Mouse (Mus musculus): Measurements from ENCODE around the gene Aqp1. TPM values are rescaled to one million over a fixed set of nuclear protein-coding genes. Genes with fewer than 3 reads are reported as not detected.

The Aqp1 gene
- polyA plus RNA-seq, 1 experiment from 2014 or later, result 0.20 TPM

- no peak overlapping the region for H3K9ac ChIP-seq (replicated peaks; ENCODE audit: low read depth, low read length)
- H3K36me3 ChIP-seq (ENCODE audit: control insufficient read depth, insufficient read depth, low read length), result no peaks in the 10 kb centered on the region
- no peak for ATAC-seq (ENCODE audit: low read depth)
- no peaks in the 10 kb centered on the region for H3K9me3 ChIP-seq (ENCODE audit: control insufficient read depth, low read length)
- no peak overlapping the region for H3K27ac ChIP-seq (ENCODE audit: low read depth, low read length)
- H3K4me1 ChIP-seq (ENCODE audit: control insufficient read depth, insufficient read depth, low read length), result no peaks in the 10 kb centered on the region
- no peak overlapping the region for H3K4me3 ChIP-seq (ENCODE audit: low read depth, low read length)
- H3K27me3 ChIP-seq (ENCODE audit: control insufficient read depth, insufficient read depth, low read length), result no peaks in the 10 kb centered on the region
- WGBS, result 85% methylated on average over 5 of the region's 5 CpGs
- H3K4me2 ChIP-seq (ENCODE audit: low read depth, low read length), result no peak overlapping the region
Observed at GRCm38 (mm10) chr6:55384356-55384951, 48.2 kb downstream of the Aqp1 start.

- ATAC-seq (ENCODE audit: low read depth), result peak; percentile 11; the same call in 1 of the 2 replicates
- 22% methylated on average over 12 of the region's 12 CpGs for WGBS
Observed at GRCm38 (mm10) chr6:55388546-55389169, 52.4 kb downstream of the Aqp1 start.

GRCm38 (mm10) chr6:55389321-55389720, 53.1 kb downstream of the Aqp1 start:
- H3K36me3 ChIP-seq (ENCODE audit: control insufficient read depth, insufficient read depth, low read length), result no peaks in the 10 kb centered on the region
- H3K4me3 ChIP-seq (ENCODE audit: low read depth, low read length), result no peak overlapping the region
- 80% methylated on average over 5 of the region's 5 CpGs for WGBS
- H3K27ac ChIP-seq (ENCODE audit: low read depth, low read length), result no peak overlapping the region
- no peak overlapping the region for H3K4me2 ChIP-seq (ENCODE audit: low read depth, low read length)
- no peak overlapping the region for H3K9ac ChIP-seq (replicated peaks; ENCODE audit: low read depth, low read length)
- H3K4me1 ChIP-seq (ENCODE audit: control insufficient read depth, insufficient read depth, low read length), result peaks cover 5% of the 10 kb centered on the region; the same call in 1 of the 2 replicates
- H3K27me3 ChIP-seq (ENCODE audit: control insufficient read depth, insufficient read depth, low read length), result no peaks in the 10 kb centered on the region
- ATAC-seq (ENCODE audit: low read depth), result no peak
- H3K9me3 ChIP-seq (ENCODE audit: control insufficient read depth, low read length), result no peaks in the 10 kb centered on the region

More at GRCm38 (mm10) chr6:55388546-55389169, 52.4 kb downstream of the Aqp1 start:
- Histone ChIP-seq H3K9me3 (ENCODE audit: control insufficient read depth, low read length) (no peaks in the 10 kb centered on the region), H3K4me1 (ENCODE audit: control insufficient read depth, insufficient read depth, low read length) (peaks cover 5% of the 10 kb centered on the region; the same call in 1 of the 2 replicates), H3K4me3 (ENCODE audit: low read depth, low read length) (no peak overlapping the region), H3K9ac (replicated peaks; ENCODE audit: low read depth, low read length) (no peak overlapping the region), H3K36me3 (ENCODE audit: control insufficient read depth, insufficient read depth, low read length) (no peaks in the 10 kb centered on the region), H3K27me3 (ENCODE audit: control insufficient read depth, insufficient read depth, low read length) (no peaks in the 10 kb centered on the region), H3K27ac (ENCODE audit: low read depth, low read length) (peak overlapping the region; percentile 52; the same call in 1 of the 2 replicates), H3K4me2 (ENCODE audit: low read depth, low read length) (0 out of 2 replicates have a peak overlapping the region, but pooled peaks have one; percentile 4)

GRCm38 (mm10) chr6:55391814-55392213, 55.6 kb downstream of the Aqp1 start:
- ATAC-seq (ENCODE audit: low read depth), result peak; percentile 47
- H3K27me3 ChIP-seq (ENCODE audit: control insufficient read depth, insufficient read depth, low read length), result no peaks in the 10 kb centered on the region
- H3K9me3 ChIP-seq (ENCODE audit: control insufficient read depth, low read length), result no peaks in the 10 kb centered on the region
- no peak overlapping the region for H3K27ac ChIP-seq (ENCODE audit: low read depth, low read length)
- H3K4me2 ChIP-seq (ENCODE audit: low read depth, low read length), result no peak overlapping the region
- peaks cover 5% of the 10 kb centered on the region; the same call in 1 of the 2 replicates for H3K4me1 ChIP-seq (ENCODE audit: control insufficient read depth, insufficient read depth, low read length)
- no peak overlapping the region for H3K4me3 ChIP-seq (ENCODE audit: low read depth, low read length)
- no peaks in the 10 kb centered on the region for H3K36me3 ChIP-seq (ENCODE audit: control insufficient read depth, insufficient read depth, low read length)
- H3K9ac ChIP-seq (replicated peaks; ENCODE audit: low read depth, low read length), result no peak overlapping the region
- WGBS, result 15% methylated on average over 4 of the region's 4 CpGs

- H3K27me3 ChIP-seq (ENCODE audit: control insufficient read depth, insufficient read depth, low read length), result no peaks in the 10 kb centered on the region
- no peak overlapping the region for H3K4me3 ChIP-seq (ENCODE audit: low read depth, low read length)
- H3K9ac ChIP-seq (replicated peaks; ENCODE audit: low read depth, low read length), result no peak overlapping the region
- H3K4me1 ChIP-seq (ENCODE audit: control insufficient read depth, insufficient read depth, low read length), result peaks cover 5% of the 10 kb centered on the region; the same call in 1 of the 2 replicates
- peak; percentile 57 for ATAC-seq (ENCODE audit: low read depth)
- 13% methylated on average over 4 of the region's 4 CpGs for WGBS
- H3K4me2 ChIP-seq (ENCODE audit: low read depth, low read length), result no peak overlapping the region
- no peak overlapping the region for H3K27ac ChIP-seq (ENCODE audit: low read depth, low read length)
- H3K36me3 ChIP-seq (ENCODE audit: control insufficient read depth, insufficient read depth, low read length), result no peaks in the 10 kb centered on the region
- H3K9me3 ChIP-seq (ENCODE audit: control insufficient read depth, low read length), result no peaks in the 10 kb centered on the region
Observed at GRCm38 (mm10) chr6:55392453-55392852, 56.2 kb downstream of the Aqp1 start.

GRCm38 (mm10) chr6:55394854-55395253, 58.6 kb downstream of the Aqp1 start:
- WGBS, result 71% methylated on average over 10 of the region's 10 CpGs
- Histone ChIP-seq H3K9me3 (ENCODE audit: control insufficient read depth, low read length) (no peaks in the 10 kb centered on the region), H3K36me3 (ENCODE audit: control insufficient read depth, insufficient read depth, low read length) (no peaks in the 10 kb centered on the region), H3K4me3 (ENCODE audit: low read depth, low read length) (no peak overlapping the region), H3K4me2 (ENCODE audit: low read depth, low read length) (no peak overlapping the region), H3K9ac (replicated peaks; ENCODE audit: low read depth, low read length) (no peak overlapping the region), H3K4me1 (ENCODE audit: control insufficient read depth, insufficient read depth, low read length) (peaks cover 15% of the 10 kb centered on the region), H3K27ac (ENCODE audit: low read depth, low read length) (no peak overlapping the region), H3K27me3 (ENCODE audit: control insufficient read depth, insufficient read depth, low read length) (no peaks in the 10 kb centered on the region)
- ATAC-seq (ENCODE audit: low read depth), result no peak

GRCm38 (mm10) chr6:55396176-55396575, 59.9 kb downstream of the Aqp1 start:
- 41% methylated on average over 3 of the region's 3 CpGs for WGBS
- H3K27me3 ChIP-seq (ENCODE audit: control insufficient read depth, insufficient read depth, low read length), result no peaks in the 10 kb centered on the region
- H3K9me3 ChIP-seq (ENCODE audit: control insufficient read depth, low read length), result no peaks in the 10 kb centered on the region
- H3K36me3 ChIP-seq (ENCODE audit: control insufficient read depth, insufficient read depth, low read length), result no peaks in the 10 kb centered on the region
- no peak overlapping the region for H3K4me2 ChIP-seq (ENCODE audit: low read depth, low read length)
- H3K4me1 ChIP-seq (ENCODE audit: control insufficient read depth, insufficient read depth, low read length), result peaks cover 15% of the 10 kb centered on the region
- peak overlapping the region; percentile 52; the same call in 1 of the 2 replicates for H3K27ac ChIP-seq (ENCODE audit: low read depth, low read length)
- peak; percentile 25; the same call in 1 of the 2 replicates for ATAC-seq (ENCODE audit: low read depth)
- H3K9ac ChIP-seq (replicated peaks; ENCODE audit: low read depth, low read length), result no peak overlapping the region
- H3K4me3 ChIP-seq (ENCODE audit: low read depth, low read length), result no peak overlapping the region

- H3K4me1 ChIP-seq (ENCODE audit: control insufficient read depth, insufficient read depth, low read length), result peaks cover 15% of the 10 kb centered on the region
- H3K9ac ChIP-seq (replicated peaks; ENCODE audit: low read depth, low read length), result no peak overlapping the region
- ATAC-seq (ENCODE audit: low read depth), result peak; percentile 55; the same call in 1 of the 2 replicates
- H3K9me3 ChIP-seq (ENCODE audit: control insufficient read depth, low read length), result no peaks in the 10 kb centered on the region
- no peaks in the 10 kb centered on the region for H3K27me3 ChIP-seq (ENCODE audit: control insufficient read depth, insufficient read depth, low read length)
- peak overlapping the region; percentile 52; the same call in 1 of the 2 replicates for H3K27ac ChIP-seq (ENCODE audit: low read depth, low read length)
- WGBS, result 45% methylated on average over 11 of the region's 11 CpGs
- no peaks in the 10 kb centered on the region for H3K36me3 ChIP-seq (ENCODE audit: control insufficient read depth, insufficient read depth, low read length)
- no peak overlapping the region for H3K4me2 ChIP-seq (ENCODE audit: low read depth, low read length)
- H3K4me3 ChIP-seq (ENCODE audit: low read depth, low read length), result no peak overlapping the region
Observed at GRCm38 (mm10) chr6:55396622-55397041, 60.4 kb downstream of the Aqp1 start.
